Mouse (Mus musculus) forelimb bud, embryonic 11.5 days (tissue): ENCODE measurements at regions not wholly inside any gene's neighbourhood (a gene's known extent, or its start where the extent isn't known, plus 50 kb on each side); places are given as distances from the start of the nearest gene placed in this dataset.

Experiments
- DNase-seq: peaks from one replicate; pipeline ENCODE4 v3.0.0-alpha.2; 2012; ENCODE audit warnings: low read depth, low spot score

DNA sequence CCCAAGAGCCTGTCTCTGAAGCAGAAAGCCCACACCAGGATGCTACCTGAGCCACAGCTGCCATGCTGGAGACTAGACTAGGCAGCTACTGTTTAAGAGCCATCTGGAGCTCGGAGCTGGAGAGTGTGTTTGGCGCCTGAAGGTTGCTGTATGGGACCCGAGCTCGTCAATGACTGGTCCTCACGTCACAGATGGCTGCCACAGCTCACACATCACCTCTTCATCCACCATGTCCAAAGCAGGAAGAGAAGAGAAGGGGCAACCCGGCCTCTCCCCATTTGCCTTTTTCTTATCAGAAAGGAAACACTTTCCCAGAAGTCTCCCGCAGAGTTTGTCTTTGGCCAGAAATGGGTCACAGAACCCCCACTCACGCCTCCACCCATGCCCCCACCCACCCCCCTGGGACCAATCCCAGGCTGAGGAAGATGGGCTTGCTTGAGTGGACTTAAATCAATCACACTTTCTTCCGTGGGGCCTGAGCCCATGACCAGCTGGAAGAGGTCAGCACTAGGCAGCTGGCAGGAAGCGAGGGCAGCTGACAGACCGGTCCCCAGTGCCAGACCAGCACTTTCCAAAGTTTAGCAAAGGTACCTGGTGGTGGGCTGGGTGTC lies 53.5 kb upstream of the Ptpn1 start:
- no peak for DNase-seq

DNA sequence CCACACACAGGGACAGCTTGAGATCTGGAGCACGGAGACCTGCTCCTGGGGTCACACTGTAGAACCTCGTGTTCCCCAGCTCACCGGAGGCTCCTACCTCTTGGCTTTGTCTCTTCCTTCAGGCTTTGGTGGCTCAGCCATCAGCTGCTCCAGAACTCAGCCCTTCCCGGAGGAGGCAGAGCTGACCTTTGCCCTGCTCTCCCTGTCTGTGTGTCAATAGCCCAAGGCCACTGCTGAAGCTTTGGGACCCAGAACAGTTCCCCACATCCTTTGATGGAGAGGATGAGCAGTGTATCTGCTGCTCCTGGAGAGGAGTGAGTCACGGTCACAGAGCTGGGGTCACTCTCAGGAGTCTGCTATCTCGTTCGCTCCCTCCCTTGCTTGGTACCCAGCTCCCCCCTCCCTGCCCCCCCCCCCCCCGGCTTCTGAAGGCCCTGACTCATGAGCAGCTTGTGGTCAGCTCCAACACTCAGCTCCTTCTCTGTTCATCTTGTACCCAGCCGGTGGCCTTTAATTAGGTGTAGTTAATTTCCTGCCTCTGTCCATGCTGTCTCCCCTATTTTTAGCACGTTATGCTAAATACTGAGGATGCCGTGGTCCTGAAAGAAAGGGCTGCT lies 54.5 kb upstream of the Ptpn1 start:
- no peak for DNase-seq

DNA sequence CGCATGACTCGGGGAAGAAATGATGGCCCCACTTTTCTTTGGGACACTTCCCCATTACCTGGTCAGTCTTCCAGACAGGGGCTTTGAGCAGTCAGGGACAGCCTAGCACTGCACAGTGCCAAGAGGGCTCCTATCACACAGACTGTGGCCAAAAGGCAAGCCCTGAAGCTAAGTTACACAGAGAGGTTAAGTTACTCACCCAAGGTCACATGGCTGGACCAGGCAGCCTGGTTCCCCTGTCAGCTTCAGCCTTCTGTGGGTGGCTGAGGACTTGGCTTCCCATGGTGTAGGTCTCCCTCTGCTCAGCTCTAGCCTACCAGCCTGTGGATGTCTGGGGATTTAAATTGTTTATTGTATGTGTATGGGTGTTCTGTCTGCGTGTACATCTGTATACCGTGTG lies 59.4 kb upstream of the Ptpn1 start:
- no peak for DNase-seq

DNA sequence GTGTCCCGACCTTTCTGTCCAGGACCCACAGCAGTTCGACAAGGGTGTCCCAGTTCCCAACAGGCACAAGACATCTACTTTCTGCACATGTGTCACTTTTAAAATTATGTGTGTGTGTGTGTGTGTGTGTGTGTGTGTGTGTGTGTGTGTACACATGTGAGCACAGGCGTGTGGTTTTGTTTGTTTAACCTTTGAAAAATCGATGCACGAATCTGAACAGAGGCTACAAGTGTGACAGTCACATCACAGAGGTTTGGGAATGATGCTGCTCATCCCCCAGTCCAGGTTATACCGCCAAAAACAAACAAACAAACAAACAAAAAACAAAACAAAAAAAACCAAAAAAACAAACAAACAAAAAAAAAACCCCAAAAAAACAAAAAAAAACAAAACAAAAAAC lies 61.7 kb upstream of the Ptpn1 start:
- no peak for DNase-seq

DNA sequence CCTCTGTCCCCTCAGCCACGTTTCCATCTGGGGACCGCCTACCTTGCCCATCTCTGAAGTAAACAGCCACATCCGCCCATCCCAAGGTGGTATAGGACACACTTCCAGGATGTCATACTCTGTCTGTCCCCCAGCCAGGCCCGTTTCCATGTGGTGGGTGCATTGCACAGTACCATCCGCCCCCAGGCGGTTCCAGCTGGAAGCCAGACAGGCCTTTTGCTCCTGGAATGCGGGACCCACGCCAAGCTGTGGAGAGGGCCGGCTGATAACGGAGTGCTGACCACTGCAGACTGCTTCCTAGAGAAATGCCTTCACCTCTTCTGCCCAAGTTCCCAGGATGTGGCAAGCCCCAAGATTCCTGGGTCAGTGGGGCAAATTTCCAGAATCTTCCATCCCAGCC lies 65.1 kb upstream of the Ptpn1 start:
- peak; percentile 24 for DNase-seq

DNA sequence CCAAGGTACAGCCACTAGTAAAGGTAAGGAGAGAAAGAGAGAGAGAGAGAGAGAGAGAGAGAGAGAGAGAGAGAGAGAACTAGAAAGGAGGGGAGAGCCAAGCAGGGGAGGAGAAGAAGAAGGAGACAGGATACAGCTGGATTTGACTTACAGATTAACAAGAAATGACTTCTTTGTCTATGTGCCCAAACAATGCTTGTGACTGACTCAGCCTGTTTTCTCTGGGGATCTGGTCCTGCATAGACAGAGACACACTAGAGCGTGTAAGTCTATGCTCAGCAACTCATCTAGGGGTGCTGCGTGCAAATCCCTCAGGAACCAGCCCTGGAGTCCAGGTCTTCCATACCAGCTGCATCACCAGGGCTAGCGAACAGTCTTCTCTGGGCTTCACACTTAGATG lies 66.3 kb upstream of the Ptpn1 start:
- DNase-seq, result no peak

DNA sequence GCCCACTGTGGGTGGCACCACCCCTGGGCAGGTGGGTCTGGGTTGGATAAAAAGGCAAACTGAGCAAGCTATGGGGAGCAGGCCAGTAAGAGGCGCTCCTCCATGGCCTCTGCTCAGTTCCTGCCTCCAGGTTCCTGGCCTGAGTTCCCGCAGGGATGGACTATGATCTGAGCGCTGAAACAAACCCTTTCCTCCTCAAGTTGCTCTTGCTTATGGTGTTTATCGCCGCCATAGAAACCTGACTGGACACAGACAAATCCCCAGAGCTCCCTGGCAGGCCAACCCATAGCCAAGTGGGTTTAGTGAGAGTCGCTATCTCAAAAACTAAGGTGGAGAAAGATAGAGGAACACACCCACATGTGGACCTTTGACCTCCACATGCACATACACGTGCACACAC lies 67.2 kb upstream of the Ptpn1 start:
- no peak for DNase-seq

DNA sequence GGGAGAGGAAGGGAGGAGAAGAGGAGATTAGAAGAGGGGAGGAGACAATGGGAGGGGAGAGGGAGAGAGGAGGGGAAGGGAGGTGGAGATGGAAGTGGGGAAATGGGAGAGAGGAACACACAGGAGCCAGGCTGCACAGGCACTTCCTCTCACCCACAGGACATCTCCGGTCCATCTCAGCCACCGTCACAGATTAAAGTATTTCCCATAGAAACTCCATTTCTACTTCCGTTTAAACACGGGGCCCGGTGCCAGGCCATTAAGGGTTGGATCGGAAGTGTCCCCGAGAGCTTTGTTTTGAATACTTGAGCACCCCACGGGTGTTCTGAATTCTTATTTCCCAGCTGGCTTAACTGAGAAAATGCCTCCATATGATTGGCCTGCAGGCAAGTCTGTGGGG lies 67.6 kb upstream of the Ptpn1 start:
- no peak for DNase-seq

DNA sequence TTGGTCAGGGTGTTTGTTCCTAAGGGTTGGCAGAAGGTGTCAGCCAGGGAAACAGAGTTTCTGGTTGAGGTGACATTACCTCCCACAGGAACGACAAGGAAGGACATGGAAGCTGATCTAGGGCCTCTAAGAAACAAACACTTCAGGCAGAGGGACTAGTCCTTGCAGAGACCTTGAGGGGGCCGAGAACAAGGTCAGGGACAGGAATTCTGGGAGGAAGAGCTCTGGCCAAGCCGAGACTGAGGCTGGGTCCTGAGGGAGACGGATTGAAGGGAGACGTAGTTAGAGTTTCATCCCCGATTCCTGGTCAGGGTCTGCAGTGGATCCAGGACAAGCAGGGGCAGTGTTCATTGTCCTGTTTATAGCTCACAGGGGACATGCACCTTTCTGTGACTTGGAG lies 68.2 kb upstream of the Ptpn1 start:
- no peak for DNase-seq

DNA sequence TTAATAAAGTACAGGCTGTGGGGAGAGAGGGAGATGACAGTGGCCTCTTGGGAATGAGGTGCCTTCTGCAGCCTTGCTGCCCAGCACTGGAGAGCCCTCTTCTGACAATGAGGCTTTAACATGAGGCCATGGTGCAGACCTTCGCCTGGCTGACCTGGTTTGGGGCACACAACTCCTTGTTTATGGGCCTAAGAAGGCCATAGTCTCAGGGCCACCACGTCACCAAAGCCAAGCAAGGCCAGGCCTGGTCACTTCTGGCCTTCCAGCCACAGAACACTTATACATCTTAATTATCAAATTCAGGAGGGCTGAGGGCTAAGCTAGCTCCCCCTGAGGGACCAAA lies 70.7 kb upstream of the Ptpn1 start:
- DNase-seq, result no peak

DNA sequence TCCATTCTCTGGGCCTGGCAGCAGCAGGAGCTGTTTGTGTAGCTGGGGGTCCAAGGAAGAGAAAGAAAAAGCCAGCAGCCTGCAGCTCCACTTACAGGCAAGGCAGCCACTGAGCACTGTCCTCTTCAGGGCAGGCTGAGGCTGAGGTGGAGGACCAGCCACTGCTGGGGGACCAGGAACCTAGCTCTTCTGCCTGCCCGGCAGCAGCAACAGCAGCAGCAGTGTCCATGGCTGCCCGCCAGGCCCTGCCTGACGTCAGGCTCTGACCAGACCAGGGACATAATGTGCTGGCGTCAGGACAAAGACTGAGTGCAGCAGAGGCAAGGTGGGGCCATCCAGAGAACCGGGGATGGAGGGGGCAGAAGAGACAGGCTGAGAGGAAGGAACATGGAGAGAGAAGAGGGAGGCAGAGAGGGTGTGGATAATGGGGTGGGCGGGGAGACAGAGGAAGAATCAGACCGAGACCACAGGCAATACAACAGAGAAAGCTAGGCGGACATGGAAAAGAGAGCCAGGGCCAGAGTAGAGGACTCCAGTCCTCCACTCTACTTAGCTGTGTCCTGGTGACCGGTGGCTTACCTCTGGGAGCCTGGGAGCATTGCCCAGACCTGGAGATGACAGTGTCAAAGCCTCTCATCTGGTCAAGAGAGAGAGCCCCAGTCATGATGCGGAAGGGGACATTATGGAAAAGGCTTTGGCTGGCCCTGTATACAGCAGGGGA lies 71.2 kb upstream of the Ptpn1 start:
- no peak for DNase-seq

DNA sequence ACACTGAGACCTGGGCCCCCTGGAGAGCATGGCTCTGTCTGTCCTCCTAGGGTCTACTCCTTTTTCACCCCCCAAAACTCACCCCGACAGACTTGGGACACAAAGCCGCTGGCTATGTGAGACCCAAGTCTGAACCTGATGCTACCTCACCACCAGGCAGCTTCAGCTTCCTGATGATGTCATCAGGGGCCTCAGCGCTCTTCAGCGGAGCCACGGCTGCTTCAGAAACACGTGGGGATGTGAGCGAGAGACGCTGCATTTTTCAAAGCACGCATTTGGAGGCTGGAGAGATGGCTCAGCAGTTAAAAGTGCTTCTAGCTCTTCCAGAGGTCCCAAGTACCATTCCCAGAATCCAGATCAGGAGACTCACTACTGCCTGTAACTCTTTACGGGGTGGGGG lies 72.3 kb upstream of the Ptpn1 start:
- no peak for DNase-seq

DNA sequence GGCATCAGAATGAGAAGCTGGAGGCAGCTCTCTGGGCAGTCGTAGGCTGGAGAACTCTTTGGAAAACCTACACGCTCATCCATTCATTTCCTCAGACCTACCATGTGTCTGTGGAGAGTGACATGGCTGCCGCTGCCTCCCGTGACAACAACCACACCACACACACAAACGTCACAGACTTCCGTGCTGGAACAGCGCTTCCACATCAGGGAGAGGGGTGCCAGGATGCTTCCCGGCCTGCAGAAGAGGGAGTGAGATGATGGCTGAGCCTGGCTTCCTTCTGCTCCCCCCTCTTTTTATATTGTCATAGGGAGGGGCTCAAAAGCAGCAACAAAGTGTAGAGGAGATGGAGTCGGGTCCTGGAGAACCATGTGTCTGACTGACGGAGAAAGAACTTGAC lies 73.5 kb upstream of the Ptpn1 start:
- no peak for DNase-seq

DNA sequence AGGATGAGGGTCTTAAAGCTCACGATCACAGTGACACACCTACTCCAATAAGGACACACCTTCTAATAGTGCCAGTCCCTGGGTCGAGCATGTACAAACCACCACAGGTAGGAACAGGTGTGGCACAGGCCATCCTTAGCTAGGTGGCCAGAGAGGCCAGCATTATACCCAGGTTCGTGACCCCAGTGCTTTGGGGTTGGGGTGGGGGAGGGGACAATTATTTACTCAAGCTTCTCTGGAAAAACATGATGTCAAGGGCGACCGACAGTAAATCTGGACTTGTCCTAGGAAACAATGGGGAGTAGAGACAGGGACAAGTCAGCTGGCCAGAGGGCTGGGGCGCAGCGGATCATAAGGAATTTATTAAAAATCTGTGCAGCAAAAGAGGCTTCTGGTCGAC lies 73.9 kb upstream of the Ptpn1 start:
- no peak for DNase-seq

DNA sequence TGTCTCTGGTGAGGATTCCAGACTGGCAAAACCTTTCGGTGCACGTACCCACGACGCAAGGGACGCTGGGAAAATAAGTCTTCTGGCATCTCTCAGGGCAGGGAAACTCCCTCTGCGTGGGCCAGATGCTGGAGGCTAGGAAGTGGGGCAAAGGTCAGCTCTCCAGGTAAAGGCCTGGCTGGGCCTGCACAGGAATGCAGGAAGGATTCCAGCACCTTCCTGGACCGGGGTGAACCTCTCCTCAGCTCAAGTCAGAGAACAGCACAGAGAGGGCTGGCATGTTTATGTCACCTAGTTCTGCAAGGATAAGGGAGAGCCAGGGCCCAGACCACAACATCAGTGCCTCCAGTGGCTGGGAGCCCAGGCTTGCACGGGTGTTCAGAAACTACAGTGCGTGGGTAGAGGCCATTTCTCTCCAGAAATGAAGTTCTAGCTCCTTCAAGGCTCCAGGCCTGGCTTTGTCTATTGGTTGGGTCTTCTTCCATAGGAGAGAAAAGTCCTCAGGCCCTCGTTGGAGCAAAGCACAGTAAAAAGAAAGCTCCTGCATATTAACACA lies 74.9 kb upstream of the Ptpn1 start:
- DNase-seq, result no peak

DNA sequence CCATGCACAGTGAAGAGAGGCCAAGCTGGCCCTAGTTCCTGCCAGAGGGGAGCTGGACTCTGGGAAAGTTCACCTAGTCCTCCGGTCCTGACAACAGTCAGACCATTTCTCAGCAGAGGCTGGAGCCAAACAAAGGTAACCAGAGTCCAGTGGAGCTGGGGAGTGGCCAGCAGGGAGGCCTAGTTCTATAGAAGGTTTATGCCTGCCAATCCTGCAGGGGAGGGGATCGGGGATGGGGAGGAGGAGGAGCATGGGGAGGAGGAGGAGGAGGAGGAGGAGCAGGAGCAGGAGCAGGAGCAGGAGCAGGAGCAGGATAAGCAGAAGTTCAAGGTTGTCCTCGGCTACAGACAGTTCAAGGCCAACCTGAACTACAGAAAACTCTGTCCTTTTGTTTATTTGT lies 75.8 kb upstream of the Ptpn1 start:
- no peak for DNase-seq

DNA sequence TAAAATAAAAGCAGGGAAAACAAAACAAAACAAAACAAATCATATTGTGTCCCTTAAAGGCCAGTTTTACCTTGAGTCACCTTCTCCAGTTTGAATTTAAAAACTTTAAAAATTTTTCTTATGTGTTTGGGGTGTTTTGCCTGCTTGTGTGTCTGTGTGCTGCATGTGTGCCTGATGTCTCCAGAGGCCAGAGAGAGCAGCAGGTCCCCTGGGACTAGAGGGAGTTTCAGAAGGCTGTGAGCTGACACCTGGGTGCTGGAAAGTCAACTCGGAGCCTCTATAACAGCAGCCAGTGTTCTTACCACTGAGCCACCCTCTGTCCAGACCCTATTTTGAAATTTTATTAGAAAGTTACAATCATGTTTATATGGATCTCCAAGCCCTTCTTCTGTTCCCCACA lies 77.8 kb upstream of the Ptpn1 start:
- no peak for DNase-seq

DNA sequence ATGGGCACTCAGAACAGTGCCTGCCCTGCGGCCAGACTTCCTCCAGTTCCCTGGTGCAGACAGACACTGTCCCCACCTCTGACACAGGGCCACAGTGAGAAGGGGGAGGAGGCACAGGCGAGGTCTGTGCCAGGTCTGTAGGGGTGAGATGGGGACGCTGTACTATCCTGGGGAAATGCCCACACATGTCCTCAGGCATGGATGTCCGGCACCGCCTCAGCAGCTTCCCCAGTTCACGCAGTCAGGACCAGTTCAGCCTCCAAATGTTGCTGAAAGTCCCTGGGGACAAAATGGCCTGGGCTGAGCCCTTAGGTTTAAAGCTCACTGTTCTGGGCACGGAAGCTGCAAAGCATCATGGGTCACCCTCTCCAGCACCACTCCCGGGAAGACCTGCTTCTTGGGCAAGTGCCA lies 78.4 kb upstream of the Ptpn1 start:
- DNase-seq, result no peak

DNA sequence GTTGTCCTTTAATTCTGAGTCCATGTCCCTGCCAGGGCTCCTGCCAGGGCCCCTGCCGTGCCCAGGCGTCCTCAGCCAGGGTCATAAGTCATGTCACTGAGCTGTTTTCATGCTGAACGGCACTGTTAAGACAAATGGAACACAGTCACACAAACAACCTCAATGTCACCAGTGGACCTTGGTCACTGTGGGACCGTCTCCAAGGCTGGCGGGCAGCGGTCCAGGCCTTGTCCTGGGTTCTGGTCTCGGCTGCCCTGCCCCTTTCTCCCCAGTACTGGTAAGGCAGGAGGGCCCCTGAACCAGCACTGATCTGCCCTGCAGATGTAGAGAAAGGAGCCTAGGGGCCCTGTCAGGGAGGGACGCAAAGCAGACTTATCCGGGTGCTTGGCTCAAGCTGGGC lies 79.3 kb upstream of the Ptpn1 start:
- no peak for DNase-seq

DNA sequence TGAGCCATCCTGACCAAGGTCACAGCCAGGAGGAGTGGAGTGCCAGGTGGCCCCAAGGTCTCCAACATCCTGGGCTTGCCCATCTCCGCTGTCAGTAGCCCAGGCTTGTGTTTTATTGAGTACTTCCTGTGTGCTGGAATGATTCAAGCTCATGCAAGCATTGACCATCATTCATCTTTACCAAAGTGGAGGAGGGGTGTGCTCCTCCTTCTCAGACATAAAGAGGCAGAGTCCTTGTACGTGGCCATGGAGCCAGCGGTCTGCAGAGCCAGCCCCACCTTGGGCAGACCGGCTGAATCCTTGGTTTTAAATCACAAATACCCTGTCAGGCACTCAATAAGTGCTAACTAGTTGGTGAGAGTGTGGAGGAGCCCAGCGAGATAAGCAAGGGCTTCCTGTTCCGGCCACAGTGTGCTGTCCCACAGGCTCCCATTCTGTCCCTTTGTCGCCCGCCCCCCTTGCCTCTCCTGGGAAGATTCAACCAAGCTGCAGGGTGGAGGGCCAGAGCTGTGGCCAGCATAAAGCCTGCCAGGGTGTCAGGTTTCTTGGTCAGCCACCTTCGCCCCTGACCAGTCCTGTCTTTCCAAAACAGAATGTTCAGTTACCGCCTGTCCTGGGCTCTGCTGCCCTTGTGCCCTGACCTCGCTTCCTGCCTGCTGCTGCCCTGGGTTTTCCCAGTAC lies 80.5 kb upstream of the Ptpn1 start:
- no peak for DNase-seq

DNA sequence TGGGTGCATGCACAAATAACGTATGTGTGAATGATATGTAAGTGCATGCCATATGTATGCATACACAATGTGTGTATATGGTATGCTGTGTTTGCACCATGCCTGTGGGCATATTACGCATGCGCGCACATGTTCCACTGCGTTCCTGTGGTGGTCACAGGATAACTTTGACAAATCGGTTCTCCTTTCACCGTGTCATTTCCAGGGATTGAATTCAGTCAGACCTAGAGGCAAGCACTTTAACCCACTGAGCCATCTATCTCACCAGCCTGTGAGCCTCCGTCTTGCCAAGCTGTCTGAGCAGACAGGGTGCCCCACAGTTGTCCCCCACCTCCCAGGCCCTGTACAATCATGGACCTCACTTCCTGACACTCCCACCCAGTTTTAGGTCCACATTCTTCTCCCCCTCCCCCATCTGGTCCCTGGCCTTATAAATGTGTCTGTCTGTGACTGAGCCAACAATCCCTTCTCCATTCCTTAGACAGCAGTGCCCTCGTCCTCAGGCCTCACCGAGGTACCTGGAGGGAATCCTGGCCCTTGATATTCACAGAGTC lies 81.8 kb upstream of the Ptpn1 start:
- DNase-seq, result no peak
